Mouse (Mus musculus) neural tube, embryonic 15.5 days (tissue): ENCODE data around the gene Lnpep. TPM values are rescaled to one million over a fixed set of nuclear protein-coding genes. Genes with fewer than 3 reads are reported as not detected.

Source experiments
- ATAC-seq: fragments of 200-750 bp; cut with Nextera tagmentation; 2 replicates; pipeline ENCODE4 v1.8.0; 2017; ENCODE audit warnings: mild to moderate bottlenecking, moderate TSS enrichment, moderate library complexity; ENCODE audit not compliant: low FRiP score
- H3K27ac ChIP-seq: fragments of 300-500 bp; sonication (generic); replicated peaks from 2 replicates; pipeline ENCODE4 v1.5.1; 2015; ENCODE audit warnings: mild to moderate bottlenecking, inconsistent platforms
- H3K27me3 ChIP-seq: fragments of 300-500 bp; sonication (generic); replicated peaks from 2 replicates; pipeline ENCODE4 v1.6.1; 2015; ENCODE audit warnings: inconsistent platforms
- H3K36me3 ChIP-seq: fragments of 300-500 bp; sonication (generic); 2 replicates; pipeline ENCODE4 v1.6.1; 2015; ENCODE audit warnings: inconsistent platforms
- H3K4me1 ChIP-seq: fragments of 300-500 bp; sonication (generic); 2 replicates; pipeline ENCODE4 v1.6.1; 2015; ENCODE audit warnings: inconsistent platforms
- H3K4me2 ChIP-seq: fragments of 300-500 bp; sonication (generic); 2 replicates; pipeline ENCODE4 v1.6.1; 2015; ENCODE audit warnings: inconsistent platforms, mild to moderate bottlenecking, moderate library complexity
- H3K4me3 ChIP-seq: fragments of 300-500 bp; sonication (generic); replicated peaks from 2 replicates; pipeline ENCODE4 v1.5.1; 2015; ENCODE audit warnings: mild to moderate bottlenecking, inconsistent platforms
- H3K9ac ChIP-seq: fragments of 300-500 bp; sonication (generic); replicated peaks from 2 replicates; pipeline ENCODE4 v1.6.1; 2015; ENCODE audit warnings: mild to moderate bottlenecking, inconsistent platforms
- H3K9me3 ChIP-seq: fragments of 300-500 bp; sonication (generic); replicated peaks from 2 replicates; pipeline ENCODE4 v1.6.1; 2016; ENCODE audit warnings: inconsistent platforms
- WGBS: fragments of 180-500 bp; shearing (Covaris S2); methylation state at CpG from one replicate; pipeline ENCODE4 v1.1.7; 2015; ENCODE audit warnings: mixed read lengths; 5-methylcytosine and 5-hydroxymethylcytosine counted together
- polyA plus RNA-seq: library from polyadenylated mRNA; unstranded; fragments of >200 nt; fragmentation: Nextera tagmentation; extraction: Ambion mirVana; gene quantifications from 2 replicates; pipeline ENCODE4 v1.2.1, GENCODE M21; 2015

The Lnpep gene
- polyA plus RNA-seq, 1 experiment from 2014 or later = 8.7 TPM

GRCm38 (mm10) chr17:17604554-17604953 is 20.3 kb downstream of the Lnpep start:
- Histone ChIP-seq H3K9ac (no peak overlapping the region), H3K4me1 (peaks cover 24% of the 10 kb centered on the region), H3K36me3 (no peaks in the 10 kb centered on the region), H3K27ac (no peak overlapping the region), H3K27me3 (no peaks in the 10 kb centered on the region), H3K4me3 (no peak overlapping the region), H3K9me3 (no peaks in the 10 kb centered on the region), H3K4me2 (no peak overlapping the region)
- WGBS = 81% methylated on average over 2 of the region's 2 CpGs
- ATAC-seq = no peak

GRCm38 (mm10) chr17:17603609-17604008 is 21.2 kb downstream of the Lnpep start:
- 93% methylated on average over 3 of the region's 3 CpGs for WGBS
- Histone ChIP-seq H3K27ac (no peak overlapping the region), H3K9ac (no peak overlapping the region), H3K4me1 (peaks cover 24% of the 10 kb centered on the region), H3K27me3 (no peaks in the 10 kb centered on the region), H3K9me3 (no peaks in the 10 kb centered on the region), H3K4me3 (no peak overlapping the region), H3K36me3 (no peaks in the 10 kb centered on the region), H3K4me2 (no peak overlapping the region)
- ATAC-seq = no peak

GRCm38 (mm10) chr17:17602786-17603185 is 22.1 kb downstream of the Lnpep start:
- no peaks in the 10 kb centered on the region for H3K36me3 ChIP-seq
- no peaks in the 10 kb centered on the region for H3K9me3 ChIP-seq
- H3K4me1 ChIP-seq = peaks cover 18% of the 10 kb centered on the region
- no peak overlapping the region for H3K9ac ChIP-seq
- H3K4me2 ChIP-seq = no peak overlapping the region
- no peak for ATAC-seq
- H3K4me3 ChIP-seq = no peak overlapping the region
- no peaks in the 10 kb centered on the region for H3K27me3 ChIP-seq
- no peak overlapping the region for H3K27ac ChIP-seq

GRCm38 (mm10) chr17:17602330-17602729 is 22.5 kb downstream of the Lnpep start:
- Histone ChIP-seq H3K4me1 (peaks cover 13% of the 10 kb centered on the region; the same call in 1 of the 2 replicates), H3K27ac (no peak overlapping the region), H3K4me2 (no peak overlapping the region), H3K9me3 (no peaks in the 10 kb centered on the region), H3K9ac (no peak overlapping the region), H3K36me3 (no peaks in the 10 kb centered on the region), H3K27me3 (no peaks in the 10 kb centered on the region), H3K4me3 (no peak overlapping the region)
- no peak for ATAC-seq
- 73% methylated on average over 4 of the region's 4 CpGs for WGBS

GRCm38 (mm10) chr17:17600804-17601252 is 24.0 kb downstream of the Lnpep start:
- H3K4me2 ChIP-seq = no peak overlapping the region
- H3K4me1 ChIP-seq = peaks cover 13% of the 10 kb centered on the region; the same call in 1 of the 2 replicates
- ATAC-seq = no peak
- H3K27me3 ChIP-seq = no peaks in the 10 kb centered on the region
- H3K9ac ChIP-seq = no peak overlapping the region
- 0 out of 2 replicates have a peak overlapping the region, but pooled peaks have one; percentile 56 for H3K27ac ChIP-seq
- no peaks in the 10 kb centered on the region for H3K9me3 ChIP-seq
- H3K36me3 ChIP-seq = no peaks in the 10 kb centered on the region
- no peak overlapping the region for H3K4me3 ChIP-seq
- 55% methylated on average over 3 of the region's 3 CpGs for WGBS

- 89% methylated on average over 1 of the region's 1 CpGs for WGBS
- H3K27ac ChIP-seq = no peak overlapping the region
- no peak for ATAC-seq
These were observed 24.8 kb downstream of the Lnpep start for GRCm38 (mm10) chr17:17600001-17600400.

GRCm38 (mm10) chr17:17598355-17598754 is 26.5 kb downstream of the Lnpep start:
- 92% methylated on average over 2 of the region's 2 CpGs for WGBS
- Histone ChIP-seq H3K36me3 (no peaks in the 10 kb centered on the region), H3K9me3 (no peaks in the 10 kb centered on the region), H3K27me3 (no peaks in the 10 kb centered on the region), H3K4me1 (peaks cover 13% of the 10 kb centered on the region; the same call in 1 of the 2 replicates), H3K4me3 (no peak overlapping the region), H3K9ac (no peak overlapping the region), H3K4me2 (no peak overlapping the region), H3K27ac (no peak overlapping the region)
- ATAC-seq = no peak

More at GRCm38 (mm10) chr17:17600001-17600400, 24.8 kb downstream of the Lnpep start:
- Histone ChIP-seq H3K27me3 (no peaks in the 10 kb centered on the region), H3K4me3 (no peak overlapping the region), H3K4me2 (no peak overlapping the region), H3K4me1 (peaks cover 13% of the 10 kb centered on the region; the same call in 1 of the 2 replicates), H3K9me3 (no peaks in the 10 kb centered on the region), H3K36me3 (no peaks in the 10 kb centered on the region), H3K9ac (no peak overlapping the region)

GRCm38 (mm10) chr17:17592926-17593325 is 31.9 kb downstream of the Lnpep start:
- H3K9me3 ChIP-seq = no peaks in the 10 kb centered on the region
- H3K36me3 ChIP-seq = no peaks in the 10 kb centered on the region
- no peak overlapping the region for H3K4me3 ChIP-seq
- H3K4me2 ChIP-seq = no peak overlapping the region
- no peak overlapping the region for H3K27ac ChIP-seq
- H3K9ac ChIP-seq = no peak overlapping the region
- no peak for ATAC-seq
- no peaks in the 10 kb centered on the region for H3K4me1 ChIP-seq
- whole genome bisulfite sequencing = 94% methylated on average over 1 of the region's 1 CpGs
- H3K27me3 ChIP-seq = no peaks in the 10 kb centered on the region

- Histone ChIP-seq H3K27ac (no peak overlapping the region), H3K9me3 (no peaks in the 10 kb centered on the region), H3K4me1 (no peaks in the 10 kb centered on the region), H3K36me3 (no peaks in the 10 kb centered on the region), H3K4me2 (no peak overlapping the region), H3K9ac (no peak overlapping the region), H3K27me3 (no peaks in the 10 kb centered on the region), H3K4me3 (no peak overlapping the region)
- 79% methylated on average over 7 of the region's 7 CpGs for WGBS
- ATAC-seq = no peak
These were observed 37.4 kb downstream of the Lnpep start for GRCm38 (mm10) chr17:17587333-17588047.

- Histone ChIP-seq H3K27ac (no peak overlapping the region), H3K9me3 (no peaks in the 10 kb centered on the region), H3K36me3 (no peaks in the 10 kb centered on the region), H3K4me3 (no peak overlapping the region), H3K4me1 (no peaks in the 10 kb centered on the region), H3K27me3 (no peaks in the 10 kb centered on the region), H3K4me2 (no peak overlapping the region), H3K9ac (no peak overlapping the region)
- no peak for ATAC-seq
- 89% methylated on average over 4 of the region's 4 CpGs for WGBS
These were observed 39.7 kb downstream of the Lnpep start for GRCm38 (mm10) chr17:17585115-17585514.

GRCm38 (mm10) chr17:17583896-17584295 is 41.0 kb downstream of the Lnpep start:
- Histone ChIP-seq H3K27ac (no peak overlapping the region), H3K27me3 (no peaks in the 10 kb centered on the region), H3K9ac (no peak overlapping the region), H3K4me3 (no peak overlapping the region), H3K36me3 (0 out of 2 replicates have a peak, but pooled peaks cover 3% of the 10 kb centered on the region), H3K4me1 (no peaks in the 10 kb centered on the region), H3K4me2 (no peak overlapping the region), H3K9me3 (no peaks in the 10 kb centered on the region)
- 46% methylated on average over 2 of the region's 2 CpGs for WGBS
- no peak for ATAC-seq

- H3K4me3 ChIP-seq = no peak overlapping the region
These were observed 43.6 kb downstream of the Lnpep start for GRCm38 (mm10) chr17:17581234-17581633.

More at GRCm38 (mm10) chr17:17581234-17581633, 43.6 kb downstream of the Lnpep start:
- WGBS = 98% methylated on average over 3 of the region's 3 CpGs
- Histone ChIP-seq H3K9me3 (no peaks in the 10 kb centered on the region), H3K4me1 (no peaks in the 10 kb centered on the region), H3K27me3 (no peaks in the 10 kb centered on the region), H3K4me2 (no peak overlapping the region), H3K27ac (no peak overlapping the region), H3K9ac (no peak overlapping the region), H3K36me3 (0 out of 2 replicates have a peak, but pooled peaks cover 7% of the 10 kb centered on the region)
- ATAC-seq = no peak
